Mouse (Mus musculus): ENCODE data around the gene Teddm1a. TPM values are rescaled to one million over a fixed set of nuclear protein-coding genes. Genes with fewer than 3 reads are reported as not detected.

Teddm1a gene
- polyA plus RNA-seq, 1 experiment from 2014 or later = not detected

- H3K9me3 ChIP-seq (replicated peaks) = no peaks in the 10 kb centered on the region
- peaks cover 16% of the 10 kb centered on the region for H3K4me1 ChIP-seq
- H3K4me2 ChIP-seq = no peak overlapping the region
- no peaks in the 10 kb centered on the region for H3K27me3 ChIP-seq (replicated peaks)
- ATAC-seq = no peak
- no peak overlapping the region for H3K27ac ChIP-seq
- WGBS (ENCODE audit: insufficient replicate concordance) = 84% methylated on average over 4 of the region's 4 CpGs
- no peak overlapping the region for H3K4me3 ChIP-seq
- H3K9ac ChIP-seq = no peak overlapping the region
- peaks cover 74% of the 10 kb centered on the region for H3K36me3 ChIP-seq
Observed at GRCm38 (mm10) chr1:153908741-153909140, 17.2 kb downstream of the Teddm1a start.

DNA sequence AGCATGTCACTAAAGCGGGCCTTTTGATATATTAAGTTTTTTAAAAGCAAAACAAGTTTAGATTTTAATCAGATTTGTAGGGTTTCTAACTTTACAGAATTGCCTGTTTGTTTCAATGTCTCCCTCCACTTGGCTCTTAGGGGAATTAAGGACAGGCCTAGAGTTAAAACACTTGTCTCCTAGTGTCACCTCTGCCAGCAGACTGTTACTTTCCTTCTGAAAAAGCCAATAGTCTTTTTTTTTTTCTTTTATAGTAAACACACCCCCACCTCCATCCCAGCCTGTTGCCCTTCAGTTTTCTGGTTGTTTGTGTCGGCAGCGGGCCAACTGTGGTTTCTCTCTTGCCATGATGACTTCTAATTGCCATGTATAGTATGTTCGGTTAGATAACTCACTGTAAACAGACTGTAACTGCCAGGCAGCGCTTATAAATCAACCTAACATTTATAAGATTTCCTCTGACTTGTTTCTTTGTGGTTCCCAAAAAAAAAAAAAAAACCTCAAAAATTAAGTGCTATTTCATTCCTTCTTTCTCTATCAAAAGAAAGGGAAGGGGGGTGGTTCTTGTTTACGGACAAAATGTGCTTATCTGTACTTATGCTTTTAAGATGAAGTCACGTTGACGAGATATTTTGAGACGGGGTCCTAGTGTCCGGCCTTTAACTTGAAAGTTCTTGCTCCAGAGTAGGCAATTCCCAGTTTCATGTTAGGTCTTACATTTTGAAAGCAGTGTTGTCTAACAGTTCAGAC lies 17.8 kb downstream of the Teddm1a start:
- no peaks in the 10 kb centered on the region for H3K9me3 ChIP-seq (replicated peaks)
- no peak overlapping the region for H3K27ac ChIP-seq
- 69% methylated on average over 10 of the region's 10 CpGs for WGBS (ENCODE audit: insufficient replicate concordance)
- no peak overlapping the region for H3K4me2 ChIP-seq
- peaks cover 16% of the 10 kb centered on the region for H3K4me1 ChIP-seq
- H3K27me3 ChIP-seq (replicated peaks) = no peaks in the 10 kb centered on the region
- no peak for ATAC-seq
- no peak overlapping the region for H3K9ac ChIP-seq
- H3K36me3 ChIP-seq = peaks cover 67% of the 10 kb centered on the region
- H3K4me3 ChIP-seq = no peak overlapping the region

- ATAC-seq = peak; percentile 73
- peak overlapping the region; percentile 36; the same call in 1 of the 2 replicates for H3K27ac ChIP-seq
- H3K4me2 ChIP-seq = no peak overlapping the region
- 72% methylated on average over 9 of the region's 9 CpGs for WGBS (ENCODE audit: insufficient replicate concordance)
- H3K36me3 ChIP-seq = peaks cover 62% of the 10 kb centered on the region
- peaks cover 16% of the 10 kb centered on the region for H3K4me1 ChIP-seq
- H3K9me3 ChIP-seq (replicated peaks) = no peaks in the 10 kb centered on the region
- H3K4me3 ChIP-seq = no peak overlapping the region
- H3K9ac ChIP-seq = no peak overlapping the region
- H3K27me3 ChIP-seq (replicated peaks) = no peaks in the 10 kb centered on the region
Observed at GRCm38 (mm10) chr1:153909963-153910291, 18.4 kb downstream of the Teddm1a start.

- peaks cover 57% of the 10 kb centered on the region for H3K36me3 ChIP-seq
- peak overlapping the region; percentile 36; the same call in 1 of the 2 replicates for H3K27ac ChIP-seq
- WGBS (ENCODE audit: insufficient replicate concordance) = 71% methylated on average over 5 of the region's 5 CpGs
Observed at GRCm38 (mm10) chr1:153910423-153910822, 18.9 kb downstream of the Teddm1a start.

DNA sequence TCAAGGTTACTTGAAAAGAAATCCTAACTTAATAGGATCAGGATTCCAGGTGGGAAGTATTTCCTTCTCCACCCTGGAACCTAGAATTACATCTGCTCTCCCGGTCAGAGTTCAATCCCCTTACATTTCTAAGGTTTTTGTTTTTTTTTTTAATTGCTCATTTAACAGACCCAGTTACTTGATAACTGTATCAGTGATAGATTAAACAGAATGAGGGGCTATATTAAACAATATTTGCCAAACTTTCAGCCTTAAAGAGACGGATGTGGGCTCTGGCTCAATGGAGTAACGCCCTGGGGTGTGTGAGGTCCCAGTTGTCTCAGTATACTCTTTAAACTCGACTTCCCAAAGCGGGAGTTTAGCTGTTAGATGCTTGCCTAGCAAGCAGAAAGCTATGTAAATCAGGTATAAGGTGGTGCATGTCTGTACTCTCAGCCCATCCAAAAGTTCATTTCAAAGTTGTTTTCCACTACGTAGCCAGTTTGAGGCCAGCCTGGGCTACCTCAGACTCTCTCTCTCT lies 19.8 kb downstream of the Teddm1a start:
- Histone ChIP-seq H3K4me2 (no peak overlapping the region), H3K27me3 (replicated peaks) (no peaks in the 10 kb centered on the region), H3K4me3 (no peak overlapping the region), H3K36me3 (peaks cover 48% of the 10 kb centered on the region), H3K9ac (no peak overlapping the region), H3K4me1 (peaks cover 16% of the 10 kb centered on the region), H3K27ac (no peak overlapping the region), H3K9me3 (replicated peaks) (no peaks in the 10 kb centered on the region)
- no peak for ATAC-seq
- WGBS (ENCODE audit: insufficient replicate concordance) = 83% methylated on average over 6 of the region's 6 CpGs

More at GRCm38 (mm10) chr1:153910423-153910822, 18.9 kb downstream of the Teddm1a start:
- peaks cover 16% of the 10 kb centered on the region for H3K4me1 ChIP-seq
- H3K9ac ChIP-seq = no peak overlapping the region
- no peak overlapping the region for H3K4me3 ChIP-seq
- ATAC-seq = no peak
- no peaks in the 10 kb centered on the region for H3K9me3 ChIP-seq (replicated peaks)
- H3K27me3 ChIP-seq (replicated peaks) = no peaks in the 10 kb centered on the region
- no peak overlapping the region for H3K4me2 ChIP-seq

DNA sequence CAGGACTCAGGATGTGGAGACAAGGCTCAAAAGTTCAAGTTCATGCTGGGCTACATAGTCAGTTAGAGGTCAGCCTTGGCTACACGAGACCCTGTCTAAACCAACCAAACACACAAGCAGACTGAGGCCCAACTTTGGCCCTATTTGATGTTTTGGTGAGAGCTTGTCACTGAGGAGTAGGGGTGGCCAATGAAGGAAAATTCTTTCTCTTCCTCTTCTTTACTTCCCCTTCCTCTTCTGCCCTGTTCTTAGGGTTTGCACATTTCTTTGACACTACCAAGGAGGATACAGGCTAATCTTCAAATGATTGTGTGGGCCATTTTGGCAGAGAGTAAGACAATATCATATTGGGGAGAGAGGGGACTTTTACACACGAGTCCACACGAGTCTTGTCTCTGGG lies 22.3 kb downstream of the Teddm1a start:
- 64% methylated on average over 3 of the region's 3 CpGs for WGBS (ENCODE audit: insufficient replicate concordance)
- ATAC-seq = no peak
- no peaks in the 10 kb centered on the region for H3K9me3 ChIP-seq (replicated peaks)
- no peaks in the 10 kb centered on the region for H3K27me3 ChIP-seq (replicated peaks)
- peaks cover 23% of the 10 kb centered on the region for H3K36me3 ChIP-seq
- H3K4me3 ChIP-seq = no peak overlapping the region
- no peak overlapping the region for H3K27ac ChIP-seq
- H3K4me1 ChIP-seq = peaks cover 15% of the 10 kb centered on the region
- no peak overlapping the region for H3K4me2 ChIP-seq
- H3K9ac ChIP-seq = no peak overlapping the region

- Histone ChIP-seq H3K36me3 (no peaks in the 10 kb centered on the region), H3K9ac (no peak overlapping the region), H3K4me2 (no peak overlapping the region), H3K27ac (no peak overlapping the region), H3K4me1 (no peaks in the 10 kb centered on the region), H3K4me3 (no peak overlapping the region), H3K27me3 (replicated peaks) (no peaks in the 10 kb centered on the region), H3K9me3 (replicated peaks) (no peaks in the 10 kb centered on the region)
- ATAC-seq = no peak
- 74% methylated on average over 3 of the region's 3 CpGs for WGBS (ENCODE audit: insufficient replicate concordance)
Observed at GRCm38 (mm10) chr1:153918521-153919206, 27.1 kb downstream of the Teddm1a start.

GRCm38 (mm10) chr1:153921642-153922041 lies 30.1 kb downstream of the Teddm1a start:
- no peak overlapping the region for H3K9ac ChIP-seq
- no peaks in the 10 kb centered on the region for H3K27me3 ChIP-seq (replicated peaks)
- no peak for ATAC-seq
- no peak overlapping the region for H3K4me2 ChIP-seq
- H3K9me3 ChIP-seq (replicated peaks) = no peaks in the 10 kb centered on the region
- no peak overlapping the region for H3K27ac ChIP-seq
- no peak overlapping the region for H3K4me3 ChIP-seq
- WGBS (ENCODE audit: insufficient replicate concordance) = 65% methylated on average over 3 of the region's 3 CpGs
- H3K36me3 ChIP-seq = no peaks in the 10 kb centered on the region
- no peaks in the 10 kb centered on the region for H3K4me1 ChIP-seq

GRCm38 (mm10) chr1:153922571-153923021 lies 31.1 kb downstream of the Teddm1a start:
- Histone ChIP-seq H3K27ac (no peak overlapping the region), H3K27me3 (replicated peaks) (no peaks in the 10 kb centered on the region), H3K36me3 (no peaks in the 10 kb centered on the region), H3K9ac (no peak overlapping the region), H3K4me2 (no peak overlapping the region), H3K9me3 (replicated peaks) (no peaks in the 10 kb centered on the region), H3K4me3 (no peak overlapping the region), H3K4me1 (no peaks in the 10 kb centered on the region)
- 36% methylated on average over 5 of the region's 5 CpGs for WGBS (ENCODE audit: insufficient replicate concordance)
- no peak; the same call in 1 of the 2 replicates for ATAC-seq

- no peak overlapping the region for H3K4me3 ChIP-seq
- H3K36me3 ChIP-seq = no peaks in the 10 kb centered on the region
- no peak overlapping the region for H3K9ac ChIP-seq
- H3K27me3 ChIP-seq (replicated peaks) = no peaks in the 10 kb centered on the region
- ATAC-seq = no peak
- no peaks in the 10 kb centered on the region for H3K9me3 ChIP-seq (replicated peaks)
- H3K4me2 ChIP-seq = no peak overlapping the region
- no peaks in the 10 kb centered on the region for H3K4me1 ChIP-seq
- WGBS (ENCODE audit: insufficient replicate concordance) = 55% methylated on average over 6 of the region's 6 CpGs
- H3K27ac ChIP-seq = no peak overlapping the region
Observed at GRCm38 (mm10) chr1:153924395-153925385, 33.1 kb downstream of the Teddm1a start.

GRCm38 (mm10) chr1:153930431-153930830 lies 38.9 kb downstream of the Teddm1a start:
- no peak overlapping the region for H3K9ac ChIP-seq
- no peaks in the 10 kb centered on the region for H3K36me3 ChIP-seq
- H3K9me3 ChIP-seq (replicated peaks) = no peaks in the 10 kb centered on the region
- no peak for ATAC-seq
- no peak overlapping the region for H3K4me2 ChIP-seq
- H3K27me3 ChIP-seq (replicated peaks) = no peaks in the 10 kb centered on the region
- 68% methylated on average over 2 of the region's 2 CpGs for WGBS (ENCODE audit: insufficient replicate concordance)
- no peaks in the 10 kb centered on the region for H3K4me1 ChIP-seq
- H3K27ac ChIP-seq = no peak overlapping the region
- H3K4me3 ChIP-seq = no peak overlapping the region

All from liver, embryonic 12.5 days (tissue).